7 mouse cellular contexts compared by ENCODE assay signal in genomic region chr15:11749509-11749908, GRCm38 (mm10).
"Had no signal": no experiment of that assay in that cellular context is flagged by ENCODE, and none has a peak within 500 bp of the region (broad histone marks: within the 10 kb centered on the region; RNA-seq: fewer than 3 reads in every experiment).

No protein-coding gene starts in this region.

- DNase-seq: kidney, adult 2 months; kidney, postnatal 25 days; left cerebral cortex, postnatal 4 days; liver, postnatal 0 days; lung, embryonic 14.5 days; spleen, adult 18-20 months; thymus, postnatal 25 days had no signal
